Mouse (Mus musculus) brain, adult 2 months (tissue): Measurements from ENCODE around the gene Sh3bp5.

Experiments used
- DNase-seq: peaks from one replicate; pipeline ENCODE4 v3.0.0; 2011; ENCODE audit warnings: low read depth, low spot score

Sh3bp5 gene

GRCm38 (mm10) chr14:31345367-31345766 is 90.5 kb downstream of the Sh3bp5 start:
- no peak for DNase-seq

GRCm38 (mm10) chr14:31343241-31343640 is 92.6 kb downstream of the Sh3bp5 start:
- no peak for DNase-seq

DNA sequence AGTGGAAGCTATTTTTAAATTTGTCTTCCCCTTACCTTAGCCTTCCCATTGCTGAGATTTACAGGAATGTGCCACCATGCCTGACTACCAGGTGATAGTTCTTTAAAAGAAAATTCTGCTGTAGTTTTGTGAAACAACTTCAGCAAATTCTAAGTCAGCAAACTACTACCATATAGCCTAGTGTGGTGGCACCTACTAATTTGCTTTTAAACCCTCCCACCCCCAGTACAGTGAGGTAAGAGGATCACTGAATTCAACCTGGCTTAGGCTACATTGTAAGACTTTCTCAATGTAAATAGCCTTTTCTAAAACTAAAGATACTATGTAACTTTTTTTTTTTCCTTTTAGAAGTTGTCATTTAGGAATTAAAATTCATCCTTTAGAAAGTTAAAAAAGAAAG is 97.9 kb downstream of the Sh3bp5 start:
- no peak for DNase-seq

DNA sequence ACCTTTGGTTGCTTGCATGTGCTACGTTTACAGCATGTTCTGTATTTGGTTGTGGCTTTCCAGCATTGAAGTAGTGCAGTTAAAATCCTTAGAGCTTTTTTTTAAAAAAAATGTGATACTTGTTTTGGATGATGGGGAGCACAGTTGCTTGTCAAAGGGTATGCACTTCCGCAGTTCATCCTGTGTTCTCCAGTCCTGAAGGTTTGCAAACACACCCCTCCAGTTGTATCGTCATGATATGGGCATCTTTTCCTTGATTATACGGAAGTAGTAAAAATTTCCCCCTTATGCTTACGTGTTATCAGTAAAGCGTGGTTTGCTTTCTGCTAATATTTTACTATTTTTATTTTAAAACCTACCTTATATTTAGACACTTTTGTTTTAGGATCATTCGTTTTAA is 98.5 kb downstream of the Sh3bp5 start:
- no peak for DNase-seq

- peak; percentile 100 for DNase-seq
Measured at GRCm38 (mm10) chr14:31336369-31337155, 99.3 kb downstream of the Sh3bp5 start, which contains the start of gene Capn7. Gene Capn7, plus strand, starts transcription at chr14:31336638.

- DNase-seq, result peak; percentile 56
Measured at GRCm38 (mm10) chr14:31335765-31336164, 100.1 kb downstream of the Sh3bp5 start.

GRCm38 (mm10) chr14:31330957-31331356 is 104.9 kb downstream of the Sh3bp5 start:
- DNase-seq, result no peak

DNA sequence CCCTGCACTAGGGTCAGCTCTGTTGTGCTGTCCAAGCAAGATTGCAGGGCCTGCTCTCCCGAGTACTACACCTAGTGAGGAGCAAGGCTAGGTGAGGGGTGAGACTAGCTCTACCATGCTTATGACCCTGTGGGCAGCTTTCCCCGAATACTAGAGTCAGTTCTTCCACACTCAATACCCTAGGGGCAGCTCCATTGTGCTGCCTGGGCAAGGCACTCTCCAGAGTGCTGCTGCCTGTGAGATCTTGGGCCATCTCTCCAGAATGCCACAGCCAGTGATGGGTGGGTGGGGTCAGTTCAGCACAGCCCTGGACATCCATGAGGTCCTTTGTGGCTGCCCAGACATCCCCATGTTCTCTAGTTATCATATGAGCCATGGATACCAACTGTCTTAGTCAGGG is 106.1 kb downstream of the Sh3bp5 start:
- DNase-seq, result no peak

- peak; percentile 35 for DNase-seq
Measured at GRCm38 (mm10) chr14:31327681-31328080, 108.2 kb downstream of the Sh3bp5 start.

- no peak for DNase-seq
Measured at GRCm38 (mm10) chr14:31327196-31327595, 108.7 kb downstream of the Sh3bp5 start.

- no peak for DNase-seq
Measured at GRCm38 (mm10) chr14:31326770-31327169, 109.1 kb downstream of the Sh3bp5 start.

DNA sequence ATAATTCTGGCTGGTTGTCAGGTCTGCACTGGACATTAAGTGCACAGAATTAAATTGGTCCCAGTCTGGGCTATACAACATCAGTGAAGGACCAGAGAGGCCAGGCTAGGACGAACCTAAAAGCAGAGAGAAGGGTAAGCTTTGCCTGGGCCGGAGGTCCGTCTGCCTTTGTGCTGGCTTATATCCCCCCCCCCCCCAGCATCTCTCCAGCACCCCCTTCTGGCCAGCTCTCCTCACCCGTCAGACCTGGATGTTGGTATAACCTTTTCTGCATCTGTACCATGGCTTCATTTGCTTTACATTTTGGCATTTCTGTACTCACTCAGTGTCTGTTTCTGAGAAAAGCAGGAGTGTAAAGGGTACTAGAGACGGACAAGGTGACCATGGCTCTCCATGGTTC is 110.3 kb downstream of the Sh3bp5 start:
- DNase-seq, result no peak

DNA sequence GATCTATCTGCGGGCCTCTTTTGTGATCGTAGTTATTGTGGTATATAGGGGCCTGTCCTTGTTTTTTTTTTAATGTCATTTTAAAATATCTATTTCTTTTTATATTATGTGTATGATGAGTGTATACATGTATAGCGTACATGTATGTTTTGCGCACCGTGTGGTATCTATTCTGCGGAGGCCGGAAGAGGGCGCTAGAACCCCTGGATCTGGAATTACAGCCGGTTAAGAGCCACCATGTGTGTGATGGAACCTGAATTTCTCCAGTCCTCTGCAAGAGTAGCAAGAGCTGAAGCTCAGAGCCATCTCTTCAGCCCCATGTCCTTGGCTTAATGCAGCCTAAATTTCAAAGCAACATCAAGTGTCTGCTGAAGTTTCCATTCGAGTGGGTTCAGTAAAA is 111.0 kb downstream of the Sh3bp5 start:
- DNase-seq, result no peak

DNA sequence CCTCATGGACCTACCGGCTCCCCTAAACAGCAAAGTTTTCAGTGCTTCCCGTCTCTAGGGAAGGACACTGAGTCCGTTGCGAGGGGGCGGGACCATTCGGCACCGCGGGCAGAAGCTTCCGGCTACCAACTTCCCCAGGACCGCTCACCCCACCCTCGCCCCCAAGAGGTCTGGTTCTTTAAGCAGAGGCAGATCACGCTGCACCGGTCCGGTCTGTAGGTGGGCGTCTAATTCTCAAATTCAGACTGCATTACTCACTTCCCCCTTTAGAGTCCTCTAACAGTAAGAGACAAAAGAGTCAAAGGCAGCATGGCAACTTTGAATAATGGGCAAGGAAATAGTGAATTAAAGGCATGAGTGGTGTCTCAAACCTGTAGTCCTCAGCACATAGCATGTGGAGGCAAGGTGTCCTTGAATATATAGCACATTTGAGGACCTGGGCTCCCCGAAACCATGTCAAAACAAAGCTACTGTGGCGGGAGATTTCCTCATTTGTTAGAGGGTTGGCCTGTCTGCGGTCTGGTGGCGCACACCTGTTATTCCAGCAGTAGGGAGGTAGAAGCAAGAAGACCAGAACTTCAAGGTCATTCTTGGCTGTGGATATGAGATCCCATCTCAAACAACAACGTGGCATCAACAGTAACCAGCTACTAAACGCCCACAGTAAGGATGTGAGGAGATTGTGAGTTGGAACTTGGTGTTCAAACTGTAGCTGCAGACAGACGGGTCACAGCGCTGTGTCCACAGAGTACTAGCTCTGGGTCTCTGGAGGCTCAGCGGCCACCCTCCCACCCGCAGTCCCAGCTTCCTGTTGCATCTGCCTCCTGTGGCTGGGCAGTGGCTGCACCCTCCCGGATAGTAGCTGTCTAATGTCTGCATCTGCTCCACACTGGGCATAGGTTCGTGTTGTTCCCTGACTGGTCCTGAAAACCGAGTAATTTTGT is 111.8 kb downstream of the Sh3bp5 start, which contains the start of gene Dnah1:
Gene Dnah1, minus strand, starts transcription at position 48 of the 944 bp plus-strand sequence.
- DNase-seq, result peak; percentile 10

- DNase-seq, result peak; percentile 15
Measured at GRCm38 (mm10) chr14:31323189-31323588, 112.7 kb downstream of the Sh3bp5 start.

- no peak for DNase-seq
Measured at GRCm38 (mm10) chr14:31322191-31322590, 113.7 kb downstream of the Sh3bp5 start.

DNA sequence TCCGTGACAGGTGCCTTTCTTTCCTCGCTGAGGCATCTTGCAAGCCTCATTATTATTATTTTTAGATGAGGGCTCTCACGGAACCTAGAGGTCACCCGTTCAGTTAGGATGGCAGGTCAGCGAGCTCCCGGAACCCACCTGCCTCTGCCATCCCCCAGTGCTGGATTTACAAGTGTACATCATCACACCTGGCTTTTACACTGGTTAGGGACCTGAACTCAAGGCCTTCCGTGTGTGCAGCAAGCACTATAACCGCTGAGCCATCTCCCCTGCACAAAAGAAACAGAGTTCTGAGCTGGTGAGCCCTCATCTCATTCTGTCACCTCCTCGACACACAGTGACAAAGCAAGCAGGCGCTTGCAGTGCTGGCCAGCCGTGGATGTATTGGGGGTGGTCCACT is 114.7 kb downstream of the Sh3bp5 start:
- no peak for DNase-seq

GRCm38 (mm10) chr14:31319546-31319945 is 116.3 kb downstream of the Sh3bp5 start:
- DNase-seq, result no peak

GRCm38 (mm10) chr14:31317754-31318153 is 118.1 kb downstream of the Sh3bp5 start:
- DNase-seq, result no peak

DNA sequence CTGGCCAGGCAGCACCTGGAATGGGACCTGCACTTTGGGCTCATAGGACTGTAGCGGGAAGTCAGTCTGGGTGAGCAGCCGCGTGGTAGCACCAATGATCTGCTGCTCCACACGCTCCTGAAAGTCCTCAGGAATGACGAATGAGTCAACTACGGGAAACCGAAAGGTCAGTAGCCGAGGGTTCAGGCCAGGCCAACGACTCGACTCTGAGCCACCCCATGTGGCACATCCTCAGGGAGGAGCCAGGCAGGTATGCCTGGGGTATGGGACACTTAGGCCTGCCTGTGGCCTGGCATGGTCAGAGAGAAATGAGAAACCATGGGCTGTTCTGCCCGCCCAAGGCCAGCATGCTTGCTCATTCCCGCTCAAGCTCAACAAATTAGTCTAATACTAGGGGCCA is 119.3 kb downstream of the Sh3bp5 start:
- no peak for DNase-seq

DNA sequence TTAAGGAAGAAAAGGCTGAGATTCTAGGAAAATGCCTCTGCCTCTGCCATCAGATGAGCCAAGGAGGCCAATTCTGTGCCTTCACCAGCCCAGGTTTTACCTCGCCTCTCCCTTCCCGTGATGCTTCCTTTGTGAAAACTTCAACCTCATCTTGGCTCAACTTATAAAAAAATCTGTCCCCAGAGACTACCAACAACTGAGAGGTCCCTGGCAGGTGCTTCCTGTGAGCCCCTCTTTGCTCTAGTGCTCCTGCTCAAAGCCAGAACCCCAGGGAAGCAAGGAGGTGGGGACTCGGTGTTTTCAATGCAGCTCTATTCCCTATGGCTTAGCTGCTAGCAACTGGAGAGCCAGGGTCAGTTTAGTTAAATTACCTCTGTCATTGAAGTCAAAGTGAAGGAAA is 122.7 kb downstream of the Sh3bp5 start:
- DNase-seq, result no peak
